Mouse (Mus musculus) liver, embryonic 14.5 days (tissue): ENCODE data around the gene Fen1. TPM values are rescaled to one million over a fixed set of nuclear protein-coding genes. Genes with fewer than 3 reads are reported as not detected.

Source experiments
- ATAC-seq: fragments of 200-750 bp; cut with Nextera tagmentation; 2 replicates; pipeline ENCODE4 v1.8.0; 2017; ENCODE audit warnings: moderate number of reproducible peaks, mild to moderate bottlenecking, moderate library complexity; ENCODE audit not compliant: insufficient read depth
- DNase-seq, 3 experiments: peaks; one replicate each; pipeline ENCODE4 v3.0.0-alpha.2; 2012 to 2013; ENCODE audit warnings: low read depth in 3 of 3, low spot score in 3 of 3
- H3K27ac ChIP-seq: fragments of 300-500 bp; sonication (generic); 2 replicates; pipeline ENCODE4 v1.5.1; 2014; ENCODE audit warnings: moderate library complexity, mild to moderate bottlenecking, control low read depth, inconsistent platforms
- H3K27me3 ChIP-seq: fragments of 300-500 bp; sonication (generic); 2 replicates; pipeline ENCODE4 v1.6.1; 2014; ENCODE audit warnings: mild to moderate bottlenecking, low read length, moderate library complexity; ENCODE audit not compliant: control insufficient read depth, insufficient read depth
- H3K36me3 ChIP-seq: fragments of 300-500 bp; sonication (generic); replicated peaks from 2 replicates; pipeline ENCODE4 v1.6.1; 2014; ENCODE audit warnings: low read depth; ENCODE audit not compliant: control insufficient read depth, insufficient read depth
- H3K4me1 ChIP-seq, 2 experiments: fragments of 200-500 bp in 1 of 2; fragments of 300-500 bp in 1 of 2; sonication (generic) in 1 of 2; replicated peaks; 2 replicates each; pipeline ENCODE4 v1.6.1; 2012 to 2014; ENCODE audit warnings: antibody characterized with exemption in 1 of 2, inconsistent platforms in 1 of 2, low read length in 1 of 2; ENCODE audit not compliant: control insufficient read depth in 2 of 2, insufficient read depth in 2 of 2
- H3K4me2 ChIP-seq: fragments of 300-500 bp; sonication (generic); 2 replicates; pipeline ENCODE4 v1.6.1; 2014; ENCODE audit warnings: low read depth, mild to moderate bottlenecking, control low read depth, moderate library complexity
- H3K4me3 ChIP-seq, 2 experiments: fragments of 200-500 bp in 1 of 2; fragments of 300-500 bp in 1 of 2; sonication (generic) in 1 of 2; 2 replicates each; pipeline ENCODE4 v1.5.1; 2012 to 2014; ENCODE audit warnings: low read depth in 2 of 2, low read length in 2 of 2, mild to moderate bottlenecking in 2 of 2, control low read depth in 1 of 2, inconsistent platforms in 1 of 2, moderate library complexity in 1 of 2; ENCODE audit not compliant: insufficient read depth in 1 of 2
- H3K9ac ChIP-seq: fragments of 300-500 bp; sonication (generic); replicated peaks from 2 replicates; pipeline ENCODE4 v1.6.1; 2014; ENCODE audit warnings: mild to moderate bottlenecking, control low read depth, moderate library complexity
- H3K9me3 ChIP-seq: fragments of 300-500 bp; sonication (generic); 2 replicates; pipeline ENCODE4 v1.6.1; 2016; ENCODE audit warnings: low read length, mixed read lengths; ENCODE audit not compliant: control insufficient read depth
- CTCF ChIP-seq: IDR thresholded peaks from 2 replicates; pipeline ENCODE4 v1.5.1; 2016; ENCODE audit warnings: antibody characterized with exemption, low read depth, control low read depth
- EP300 ChIP-seq: IDR thresholded peaks from 2 replicates; pipeline ENCODE4 v1.6.1; 2016; ENCODE audit warnings: antibody characterized with exemption, low read depth
- WGBS: fragments of 180-500 bp; shearing (Covaris S2); extraction: QIAGEN DNeasy Blood & Tissue Kit; methylation state at CpG from one replicate; pipeline ENCODE4 v1.1.7; 2014; ENCODE audit not compliant: insufficient replicate concordance; 5-methylcytosine and 5-hydroxymethylcytosine counted together
- polyA plus RNA-seq, 2 experiments: library from polyadenylated mRNA; depleted of rRNA in 1 of 2; stranded (reverse) in 1 of 2; unstranded in 1 of 2; fragments of >200 nt; fragmentation: Nextera tagmentation in 1 of 2; extraction: Ambion mirVana in 1 of 2; gene quantifications; 2 replicates each; pipeline versions ENCODE4 v1.2.1 to v1.2.3; 2012 to 2014

The Fen1 gene
- polyA plus RNA-seq, 2 experiments: 75.8 to 131 TPM

DNA sequence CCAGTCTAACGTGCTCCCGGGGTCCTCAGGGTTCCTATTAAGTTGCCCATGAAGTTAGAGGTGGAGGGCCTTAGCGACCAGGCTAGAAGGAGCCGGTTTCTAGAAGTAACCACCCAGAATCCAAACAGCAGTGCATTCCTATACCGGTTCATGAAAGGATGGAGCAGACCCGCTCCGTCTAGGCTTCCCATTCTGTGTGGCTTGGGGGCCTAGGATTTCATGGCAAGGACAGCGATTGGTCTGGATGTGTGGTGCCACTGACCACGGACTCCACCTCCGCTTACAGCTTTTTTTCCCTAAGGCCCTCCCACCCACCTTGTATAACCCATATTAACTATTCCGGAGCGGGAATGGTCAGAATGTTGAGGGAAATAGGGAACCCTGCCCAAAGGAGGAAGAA, 19.9 kb downstream of the Fen1 start:
- TF ChIP-seq CTCF (no peak), EP300 (no peak)
- Histone ChIP-seq H3K4me3 (peak overlapping the region; percentile 95 to 99), H3K4me2 (peak overlapping the region; percentile 85), H3K27me3 (no peaks in the 10 kb centered on the region), H3K4me1 (peaks cover 5 to 21% of the 10 kb centered on the region in 2 experiments; a peak in 3 of 4 replicates), H3K36me3 (peaks cover 32% of the 10 kb centered on the region), H3K9me3 (no peaks in the 10 kb centered on the region), H3K9ac (peak overlapping the region; percentile 91), H3K27ac (peak overlapping the region; percentile 31; the same call in 1 of the 2 replicates)
- ATAC-seq (0 out of 2 replicates have a peak, but pooled peaks have one; percentile 9), DNase-seq (no peak)
- whole genome bisulfite sequencing: 47% methylated on average over 12 of the region's 12 CpGs

GRCm38 (mm10) chr19:10183299-10183983, 20.5 kb downstream of the Fen1 start:
- Histone ChIP-seq H3K27me3 (no peaks in the 10 kb centered on the region), H3K4me3 (peak overlapping the region; percentile 95 to 99), H3K27ac (peak overlapping the region; percentile 67), H3K36me3 (peaks cover 25% of the 10 kb centered on the region), H3K4me1 (peaks cover 5 to 21% of the 10 kb centered on the region in 2 experiments; a peak in 3 of 4 replicates), H3K4me2 (peak overlapping the region; percentile 85), H3K9ac (peak overlapping the region; percentile 91), H3K9me3 (no peaks in the 10 kb centered on the region)
- ATAC-seq (peak; percentile 60), DNase-seq (peak in 1 of 3 experiments; percentile 58)
- WGBS: 2% methylated on average over 35 of the region's 35 CpGs
- no peak for TF ChIP-seq EP300
- no peak for TF ChIP-seq CTCF

- Histone ChIP-seq H3K27ac (peak within 1 kb of the TSS; percentile 68), H3K9me3 (no peaks in the 10 kb centered on the region), H3K4me2 (peak within 1 kb of the TSS; percentile 85), H3K36me3 (peaks cover 19% of the 10 kb centered on the region), H3K4me3 (peak within 1 kb of the TSS; percentile 95 to 99), H3K9ac (peak within 1 kb of the TSS; percentile 91), H3K4me1 (peaks cover 5 to 21% of the 10 kb centered on the region in 2 experiments; a peak in 3 of 4 replicates), H3K27me3 (no peaks in the 10 kb centered on the region)
- ATAC-seq (peak; percentile 94), DNase-seq (peak; percentile 82 to 85 (median 82))
- TF ChIP-seq CTCF (peak; percentile 63), EP300 (no peak)
- under 1% methylated on average over 68 of the region's 70 CpGs for WGBS
These were observed 21.2 kb downstream of the Fen1 start, which contains the start of gene Fads1 for GRCm38 (mm10) chr19:10182670-10183298. Gene Fads1 (plus strand): TSS chr19:10182888.

- 24% methylated on average over 7 of the region's 7 CpGs for WGBS
- Histone ChIP-seq H3K4me2 (peak overlapping the region; percentile 85), H3K36me3 (peaks cover 18% of the 10 kb centered on the region), H3K27me3 (no peaks in the 10 kb centered on the region), H3K4me3 (peak overlapping the region; percentile 95 to 99), H3K9me3 (no peaks in the 10 kb centered on the region), H3K27ac (peak overlapping the region; percentile 68), H3K9ac (peak overlapping the region; percentile 91), H3K4me1 (peaks cover 5 to 21% of the 10 kb centered on the region in 2 experiments; a peak in 3 of 4 replicates)
- ATAC-seq (peak; percentile 4), DNase-seq (no peak)
- TF ChIP-seq EP300 (no peak), CTCF (no peak)
These were observed 21.8 kb downstream of the Fen1 start for GRCm38 (mm10) chr19:10182142-10182541.

DNA sequence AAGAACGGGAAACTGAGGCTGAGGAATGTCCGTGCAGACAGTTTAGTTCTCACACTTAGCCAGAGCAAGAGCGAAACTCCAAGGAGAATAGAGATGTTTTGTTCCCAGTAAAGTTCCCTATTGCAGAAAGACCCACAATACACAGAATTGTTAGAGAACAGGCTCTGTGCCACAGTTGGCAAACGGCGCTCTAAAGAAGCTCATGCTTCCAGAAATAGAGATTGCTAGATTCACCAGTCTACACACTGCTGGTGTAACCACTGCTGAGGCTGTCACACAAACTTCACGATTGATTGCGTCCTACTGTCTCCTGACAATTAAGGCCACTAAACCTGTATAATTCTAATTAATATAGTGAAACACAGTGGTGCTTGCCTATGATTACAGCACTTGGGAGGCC, 22.7 kb downstream of the Fen1 start:
- WGBS: 83% methylated on average over 7 of the region's 7 CpGs
- H3K27me3 ChIP-seq: no peaks in the 10 kb centered on the region
- TF ChIP-seq CTCF (no peak), EP300 (no peak)
- H3K27ac ChIP-seq: no peak overlapping the region
- no peak for DNase-seq
- no peaks in the 10 kb centered on the region for H3K9me3 ChIP-seq
- H3K4me1 ChIP-seq: peaks cover 5 to 24% of the 10 kb centered on the region in 2 experiments; a peak in 3 of 4 replicates
- ATAC-seq: no peak
- peaks cover 9% of the 10 kb centered on the region for H3K36me3 ChIP-seq
- H3K4me2 ChIP-seq: no peak overlapping the region
- H3K9ac ChIP-seq: no peak overlapping the region
- no peak overlapping the region for H3K4me3 ChIP-seq
